Mouse (Mus musculus) kidney, postnatal 10 days (tissue): ENCODE measurements around the gene Cmip.
A peak's percentile ranks its signal among the peaks of the same experiment; 100 is the strongest.

ENCODE experiments used
- DNase-seq: peaks from one replicate; pipeline ENCODE4 v3.0.0; 2021; ENCODE audit warnings: mixed read lengths

The Cmip gene

DNA sequence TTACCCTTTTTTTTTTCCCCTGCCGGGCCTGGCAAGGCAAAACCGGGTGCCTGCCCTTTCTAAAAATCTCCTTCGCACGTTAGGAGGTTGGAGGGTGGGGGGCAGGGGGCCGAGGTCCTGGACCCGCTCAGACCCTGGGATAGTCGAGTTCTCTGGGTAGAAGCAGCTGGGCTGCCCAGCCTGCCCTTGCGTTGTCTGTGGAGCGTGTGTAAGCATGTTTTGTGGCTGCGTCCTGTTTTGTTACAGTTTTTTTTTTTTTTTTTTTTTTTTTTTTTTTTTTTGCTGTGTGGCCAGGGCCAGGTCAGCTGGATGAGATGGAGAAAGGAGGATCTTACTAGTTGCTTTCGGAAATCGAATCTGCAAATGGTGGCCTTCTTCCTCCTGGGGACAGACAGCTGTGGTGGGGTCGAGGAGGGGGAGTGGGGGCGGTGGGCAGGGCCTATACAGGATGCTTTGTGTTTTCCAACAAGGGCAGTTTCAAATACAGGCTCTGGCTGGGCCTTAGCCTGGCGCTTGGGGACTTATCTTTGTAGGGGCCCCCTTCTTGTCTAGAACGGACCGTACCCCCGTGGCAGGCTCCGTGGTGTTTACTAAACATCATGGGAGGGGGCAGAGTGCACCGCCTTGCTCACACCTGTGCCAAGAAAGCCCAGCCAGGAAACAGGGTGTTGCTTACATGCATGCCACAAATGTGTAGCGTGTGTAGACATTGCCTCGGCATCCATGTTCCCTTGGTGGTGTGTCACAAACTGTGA lies 1.1 kb downstream of the Cmip start:
- peak; percentile 63 for DNase-seq

DNA sequence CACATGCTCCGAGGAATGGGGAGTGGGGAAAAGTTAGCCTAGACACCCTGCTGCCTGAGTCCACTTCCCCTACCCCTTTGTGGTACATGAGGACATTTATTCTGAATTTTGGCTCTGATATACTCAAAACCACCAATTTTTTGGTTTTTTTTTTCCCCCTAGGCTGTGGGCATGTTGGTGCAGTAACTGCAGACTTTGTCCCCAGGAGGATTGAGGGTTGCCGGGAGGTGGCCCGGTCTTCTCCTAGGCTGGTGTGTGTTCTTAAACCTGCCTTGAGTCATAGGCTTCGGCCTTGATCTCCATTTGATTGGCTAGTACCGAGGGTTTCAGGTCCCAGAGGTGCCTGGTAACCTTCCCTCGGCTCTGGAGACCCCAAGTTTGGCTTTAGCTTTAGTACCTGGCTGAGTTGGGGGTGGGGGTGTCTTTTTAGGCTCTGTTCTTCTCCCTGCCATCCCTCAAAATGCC lies 1.7 kb downstream of the Cmip start:
- DNase-seq, result peak; percentile 36

DNA sequence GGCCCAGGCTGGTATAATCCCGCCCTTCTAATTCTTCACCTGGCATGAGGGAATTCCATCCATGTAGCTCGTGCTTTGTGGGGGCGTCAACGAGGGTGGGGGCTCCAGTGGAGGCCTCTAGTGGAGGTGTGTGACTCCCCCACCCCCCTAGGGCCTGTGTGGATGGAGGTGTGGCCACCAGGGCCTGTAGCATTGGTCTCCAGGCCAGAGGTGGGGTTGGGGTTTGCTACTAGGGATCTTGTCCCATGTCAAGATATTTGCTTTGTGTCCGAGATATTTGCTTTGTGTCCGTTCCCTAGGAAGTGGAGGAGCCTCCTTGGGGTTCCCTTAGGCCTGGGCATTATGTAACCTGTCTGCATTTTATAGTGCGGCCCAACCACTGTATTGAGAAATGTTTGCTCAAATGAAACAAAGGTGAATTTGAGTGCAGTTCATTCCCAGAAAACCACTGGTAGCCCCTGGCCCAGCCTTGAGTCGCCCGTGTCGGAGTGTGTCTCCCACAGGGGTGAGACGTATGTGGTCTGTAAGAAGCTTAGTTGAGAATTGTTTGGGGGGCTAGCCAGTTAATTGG lies 2.7 kb downstream of the Cmip start:
- peak; percentile 78 for DNase-seq

DNA sequence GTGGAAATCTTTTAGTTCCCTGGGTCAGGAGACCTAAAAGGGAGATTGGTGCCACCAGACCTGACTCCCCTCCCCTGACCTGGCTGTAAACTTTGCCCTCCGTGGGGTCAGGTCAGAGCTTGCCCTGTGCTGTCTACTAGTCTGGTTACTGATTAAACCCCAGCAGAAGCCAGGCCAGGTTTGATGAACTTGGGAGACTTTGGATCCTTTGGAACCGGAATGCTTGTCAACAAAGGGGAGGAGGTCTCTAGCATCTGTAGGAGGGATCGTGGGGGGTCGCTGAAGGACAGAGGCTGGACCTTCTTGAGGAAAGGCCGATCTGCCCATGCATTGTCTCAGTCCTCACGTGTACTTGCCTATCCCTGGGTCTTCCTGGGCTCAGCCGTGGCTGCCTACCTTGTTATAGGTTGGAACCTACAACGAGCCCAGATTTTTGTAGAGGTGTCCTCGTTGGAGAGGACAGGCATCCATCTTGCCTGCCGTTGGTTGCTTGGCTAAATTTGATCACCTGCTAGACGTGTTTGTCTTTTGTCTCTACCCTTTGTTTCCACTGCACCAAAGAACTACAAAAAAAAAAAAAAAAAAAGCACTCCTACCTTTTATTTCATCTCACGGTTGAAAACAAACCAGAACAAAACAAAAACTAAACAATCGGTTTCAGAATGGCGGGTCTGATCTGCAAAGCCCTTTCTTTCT lies 3.5 kb downstream of the Cmip start:
- peak; percentile 79 for DNase-seq

DNA sequence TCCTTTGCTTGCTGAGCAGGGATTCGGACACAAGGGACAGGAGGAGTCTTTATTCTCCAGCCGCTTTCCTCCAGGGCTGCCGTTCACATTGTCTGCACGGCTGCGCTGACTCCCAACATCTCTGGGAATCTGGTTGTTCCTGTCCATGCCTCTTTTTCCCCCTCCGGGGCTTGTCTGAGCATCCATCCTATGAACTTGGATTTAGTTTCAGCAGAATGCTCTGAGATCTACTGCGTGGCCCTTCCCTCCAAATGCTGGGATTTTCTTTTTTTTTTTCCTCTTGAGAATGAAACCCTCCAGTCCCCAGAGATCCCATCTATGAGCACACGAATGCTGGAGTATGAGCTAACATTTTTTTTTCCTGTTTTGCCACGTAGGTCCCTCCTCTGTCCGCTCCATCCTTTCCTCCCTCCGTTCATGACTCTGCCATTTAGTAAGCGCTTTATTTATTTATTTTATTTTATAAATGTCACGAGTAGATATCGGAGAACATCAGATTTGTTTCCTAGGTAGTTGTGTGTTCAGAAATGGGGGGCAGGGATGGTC lies 4.1 kb downstream of the Cmip start:
- DNase-seq, result no peak

DNA sequence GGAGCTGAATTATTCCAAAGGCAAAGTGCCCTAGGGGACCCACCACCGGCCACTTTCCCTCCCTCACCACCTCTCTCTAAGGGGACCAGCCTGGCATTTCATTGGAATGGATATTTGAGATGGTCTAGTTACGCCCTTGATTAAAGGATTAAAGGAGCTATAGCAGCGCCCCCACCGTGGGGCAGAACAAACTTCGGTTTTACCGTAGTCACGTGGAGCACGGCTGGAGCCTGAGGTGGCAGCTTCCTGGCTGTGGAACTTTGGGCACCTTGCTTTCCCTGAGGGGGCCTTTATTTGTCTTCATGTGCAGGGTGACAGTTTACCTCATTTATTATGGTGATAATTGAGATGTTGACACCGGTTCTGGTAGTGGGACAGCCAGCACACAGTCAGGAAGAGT lies 4.8 kb downstream of the Cmip start:
- no peak for DNase-seq

DNA sequence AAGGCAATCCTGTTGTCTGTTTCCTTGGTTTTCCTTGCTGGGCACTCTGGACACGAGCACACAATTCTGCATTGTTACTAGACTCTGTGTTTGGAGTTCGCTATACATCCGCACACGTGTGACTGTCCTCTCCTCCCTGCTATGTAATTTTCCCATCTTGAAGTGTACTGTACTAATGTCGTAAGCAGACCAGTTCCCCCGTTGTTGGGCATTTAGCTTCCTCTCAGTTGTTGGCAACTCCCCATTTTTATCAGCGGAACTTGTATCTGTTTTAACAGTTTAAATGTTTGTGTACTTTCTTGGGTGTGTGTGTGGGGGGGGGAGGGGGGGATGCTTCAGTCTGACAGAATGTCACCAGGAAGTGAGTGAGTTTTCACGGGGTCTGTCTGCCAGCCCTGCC lies 5.8 kb downstream of the Cmip start:
- DNase-seq, result no peak

DNA sequence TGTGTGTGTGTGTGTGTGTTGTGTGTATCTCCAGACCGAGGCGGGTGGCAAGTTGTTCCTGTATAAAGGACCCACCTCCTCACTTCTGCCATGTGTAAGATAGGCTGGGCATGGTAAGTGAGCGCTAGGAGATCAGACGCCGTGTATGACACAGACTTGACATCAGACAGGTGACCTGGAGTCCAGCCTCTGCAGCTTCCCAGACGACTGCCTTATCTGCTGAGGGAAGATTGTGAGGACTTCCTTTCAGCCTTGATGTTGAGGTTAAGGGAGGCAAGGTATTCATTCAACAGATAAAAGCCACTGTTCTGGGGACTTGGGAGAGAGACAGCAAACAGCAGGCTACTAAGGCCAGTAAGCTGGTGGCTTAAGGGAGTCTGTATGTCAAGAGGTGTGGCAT lies 6.6 kb downstream of the Cmip start:
- no peak for DNase-seq

DNA sequence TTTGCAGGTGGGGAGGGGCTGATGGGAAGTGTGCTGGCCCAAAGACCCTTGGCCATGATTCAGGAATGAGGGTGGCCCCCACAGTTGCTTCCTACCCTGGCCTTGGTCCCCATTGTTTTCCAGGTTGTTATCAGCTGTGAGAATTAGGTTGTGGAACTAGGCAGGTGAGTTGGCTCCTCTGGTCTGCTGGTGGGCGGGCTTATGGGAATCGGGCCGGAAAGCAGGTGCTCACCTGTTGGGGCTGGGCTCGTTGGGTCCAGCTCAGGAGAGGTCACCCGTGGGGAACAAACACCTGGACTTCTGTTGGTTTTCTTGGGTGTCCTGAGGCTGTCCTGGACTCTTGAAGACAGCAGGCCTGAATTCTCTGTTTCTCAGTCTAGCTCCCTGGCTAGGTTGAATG lies 8.2 kb downstream of the Cmip start:
- no peak for DNase-seq

DNA sequence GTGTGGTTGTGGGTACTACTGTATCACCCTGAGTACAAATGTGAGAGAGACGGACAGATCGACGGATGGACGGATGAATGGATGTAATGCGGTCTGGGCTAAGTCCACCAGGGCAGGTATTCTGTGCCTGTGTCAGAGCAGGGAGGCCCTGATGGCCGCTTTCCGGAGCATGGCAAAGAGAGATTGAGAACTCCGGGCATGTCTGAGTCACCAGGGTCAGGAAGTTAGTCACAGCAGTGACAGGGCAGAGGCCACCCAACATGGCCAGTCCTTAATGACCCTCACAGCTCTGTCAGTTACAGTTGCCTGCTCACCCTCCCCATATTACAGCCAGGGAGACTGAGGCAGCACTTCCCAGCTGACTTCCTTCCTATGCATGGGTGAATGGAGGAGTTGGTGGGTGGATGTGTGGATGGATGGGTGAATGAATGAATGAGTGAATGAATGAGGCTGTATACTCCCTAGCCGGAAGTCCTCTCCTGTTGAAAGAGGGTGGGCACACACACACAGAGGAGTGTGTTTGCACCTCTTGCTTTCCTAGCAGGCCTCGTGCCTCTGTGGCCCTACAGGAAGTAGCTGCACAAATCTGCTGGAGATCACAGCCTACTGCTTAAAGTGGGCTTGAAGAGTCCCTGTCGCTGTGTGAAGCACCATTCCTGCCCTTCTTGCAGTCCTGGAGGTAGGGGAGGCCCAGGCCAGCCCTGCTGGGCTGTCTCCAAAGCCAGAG lies 10.7 kb downstream of the Cmip start:
- DNase-seq, result no peak

DNA sequence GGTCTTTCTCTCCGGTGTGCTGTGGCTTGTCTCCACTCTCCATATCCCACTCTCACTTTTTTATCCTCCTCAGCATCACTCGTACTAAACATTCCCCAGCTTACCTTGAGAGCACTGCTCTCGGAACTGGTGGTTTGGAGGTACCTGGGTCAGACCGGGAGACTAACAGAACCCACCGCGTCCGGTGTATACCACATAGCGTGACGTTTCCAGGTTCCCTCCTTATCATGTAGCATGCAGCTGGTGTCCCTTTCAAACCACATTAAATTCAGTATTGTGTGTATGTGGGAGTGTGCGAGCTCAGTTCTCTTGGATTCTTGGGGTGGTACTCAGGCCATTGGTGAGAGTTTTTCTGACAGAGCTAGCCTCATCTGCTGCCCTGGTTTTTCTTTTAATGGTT lies 21.4 kb downstream of the Cmip start:
- no peak for DNase-seq

DNA sequence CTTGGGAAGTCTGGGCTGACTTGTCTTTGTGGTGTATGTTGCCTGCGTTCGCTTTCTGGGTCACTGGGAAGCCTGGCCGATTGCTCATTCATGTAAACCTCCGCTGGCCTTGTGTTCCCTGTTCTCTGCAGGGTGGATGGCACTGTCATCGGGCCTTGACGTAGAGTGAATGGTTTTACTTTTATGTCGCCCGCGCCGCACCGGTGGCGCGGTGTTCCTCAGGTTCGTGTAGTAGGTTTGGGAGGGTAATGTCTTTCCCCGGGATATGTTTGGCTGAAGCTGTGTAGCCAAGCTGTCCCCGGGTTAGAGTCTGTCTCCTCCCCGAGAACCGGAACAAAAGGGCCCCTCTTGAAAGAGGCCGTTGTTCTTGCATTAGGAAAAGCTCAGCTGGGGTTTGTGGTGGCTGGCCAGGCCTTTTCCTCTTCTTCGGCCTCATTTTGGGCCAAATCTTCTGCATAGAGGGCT lies 21.8 kb downstream of the Cmip start:
- DNase-seq, result no peak

DNA sequence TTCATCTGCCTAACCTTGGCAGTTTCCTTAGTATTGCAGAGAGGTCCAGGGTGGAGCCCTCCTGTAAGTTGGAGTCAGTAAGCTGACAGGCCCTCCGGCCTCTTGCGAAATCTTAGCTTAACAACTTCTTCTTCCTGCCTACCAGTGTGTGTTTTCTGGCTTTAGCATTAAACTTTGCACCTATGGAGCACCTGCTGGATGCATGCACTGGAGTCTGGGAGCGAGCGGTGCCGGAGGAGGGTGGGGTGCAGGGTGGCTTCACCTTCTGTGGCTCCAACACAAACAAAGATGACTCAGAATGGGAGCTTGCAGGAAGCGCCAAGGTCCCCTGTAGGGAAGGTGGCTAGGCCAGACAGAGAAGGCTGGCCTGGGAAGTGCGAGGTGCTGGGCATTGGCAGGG lies 23.6 kb downstream of the Cmip start:
- peak; percentile 38 for DNase-seq

DNA sequence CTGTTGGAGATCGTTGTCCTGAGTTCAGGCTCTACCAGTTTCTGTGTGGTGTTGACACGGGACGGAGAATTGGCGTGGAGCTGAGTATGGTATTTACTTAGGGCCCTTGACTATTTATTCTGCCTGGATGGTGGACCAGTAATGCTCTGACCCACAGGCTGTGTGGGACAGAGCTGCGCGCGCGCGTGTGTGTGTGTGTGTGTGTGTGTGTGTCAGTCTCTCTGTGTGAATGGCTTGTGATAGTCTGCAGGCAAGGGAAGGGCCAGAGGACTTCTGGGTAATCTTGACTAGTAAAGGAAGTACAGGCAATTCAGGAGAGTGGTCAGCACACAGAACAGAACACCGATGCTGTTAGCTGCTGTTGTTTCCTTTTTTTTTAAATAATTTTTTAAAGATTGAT lies 24.8 kb downstream of the Cmip start:
- no peak for DNase-seq

DNA sequence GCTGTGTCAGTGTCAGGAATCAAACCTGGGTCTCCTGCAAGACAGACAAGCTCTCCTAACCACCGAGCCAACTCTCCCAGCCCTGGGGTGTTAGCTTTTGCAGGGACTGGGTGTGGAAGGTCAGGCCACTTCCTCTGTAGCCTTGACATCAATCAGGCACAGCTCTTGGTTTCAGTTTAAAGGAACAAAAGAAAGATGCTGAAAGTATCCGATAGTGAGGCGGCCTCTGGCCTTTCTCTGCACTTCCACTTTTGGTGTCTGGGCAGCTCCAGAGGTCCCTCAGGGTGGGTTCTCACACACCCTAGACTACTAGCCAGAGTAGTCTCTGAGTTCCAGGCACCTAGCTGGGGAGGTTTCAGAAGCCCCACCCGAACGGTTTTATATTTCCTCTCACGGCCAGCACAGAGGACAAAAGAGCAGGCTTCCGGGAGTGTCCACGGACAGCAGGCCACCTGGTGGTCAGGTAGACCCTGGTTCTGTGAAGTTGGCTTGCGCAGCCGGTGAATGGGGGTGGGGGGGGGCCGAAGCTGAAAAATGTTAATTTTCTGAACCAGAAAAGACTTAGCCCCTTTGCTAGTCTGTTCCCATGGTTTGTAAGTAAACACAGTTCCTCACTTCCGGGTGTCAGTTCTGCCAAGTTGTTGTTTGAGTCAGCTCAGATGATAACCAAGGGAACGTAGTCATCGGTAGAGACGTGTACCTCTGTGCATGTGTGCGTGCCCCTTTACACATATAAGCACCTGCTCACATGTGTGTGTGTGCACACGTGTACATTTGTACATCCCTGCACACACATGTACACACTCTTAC lies 25.5 kb downstream of the Cmip start:
- peak; percentile 49 for DNase-seq

DNA sequence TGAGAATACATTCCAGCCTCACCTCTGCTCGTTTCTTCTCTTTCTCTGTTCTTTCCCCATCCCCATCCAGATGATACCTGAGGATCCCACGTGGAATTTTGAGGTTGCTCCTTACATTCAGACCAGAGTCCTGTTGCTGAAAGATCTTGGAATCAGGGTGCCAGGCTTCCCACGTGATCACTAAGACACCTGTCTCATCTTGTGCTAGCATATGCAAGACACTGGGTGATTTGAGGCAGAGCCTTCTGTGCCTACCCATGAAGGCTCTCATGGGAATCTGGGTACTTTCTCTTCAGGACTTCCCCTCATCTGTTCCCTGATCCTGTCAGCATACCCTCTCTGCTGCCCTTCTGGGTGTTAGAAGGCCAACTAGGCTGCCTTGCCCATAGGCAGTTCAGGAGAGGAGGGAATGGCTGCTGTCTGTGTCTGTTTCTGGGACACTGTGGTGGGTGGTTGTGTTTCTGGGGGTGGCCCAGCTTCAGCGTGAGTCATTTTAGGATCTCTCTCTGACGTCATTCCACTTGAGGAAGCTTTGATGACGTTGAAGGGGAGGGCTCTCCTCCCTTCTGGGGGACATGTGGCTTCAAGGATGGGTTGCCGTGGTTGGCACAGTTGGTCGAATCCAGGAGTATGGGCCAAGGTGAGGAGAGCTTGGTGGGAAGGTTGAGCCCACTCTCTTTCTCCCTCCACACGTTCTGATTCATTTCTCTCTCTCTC lies 28.1 kb downstream of the Cmip start:
- no peak for DNase-seq

DNA sequence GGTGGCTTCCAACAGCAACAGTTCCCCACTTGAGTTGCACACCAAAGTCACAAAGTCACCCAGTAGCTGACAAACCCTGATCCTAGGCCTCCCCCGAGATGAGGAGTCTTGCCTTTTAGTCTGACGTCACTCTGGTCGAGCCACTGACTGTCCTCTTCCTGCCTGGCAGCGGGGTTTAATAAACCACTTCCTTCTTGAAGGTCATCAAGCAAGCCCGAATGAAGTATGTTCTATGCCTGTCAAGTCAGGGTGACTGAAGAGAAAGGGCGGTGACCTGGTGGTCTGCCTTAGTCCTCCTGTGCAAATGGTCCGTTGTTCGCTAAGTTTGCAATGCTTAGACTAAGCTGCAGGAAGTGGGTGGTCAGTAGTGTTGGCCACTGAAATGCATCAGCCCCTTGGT lies 31.1 kb downstream of the Cmip start:
- no peak for DNase-seq

DNA sequence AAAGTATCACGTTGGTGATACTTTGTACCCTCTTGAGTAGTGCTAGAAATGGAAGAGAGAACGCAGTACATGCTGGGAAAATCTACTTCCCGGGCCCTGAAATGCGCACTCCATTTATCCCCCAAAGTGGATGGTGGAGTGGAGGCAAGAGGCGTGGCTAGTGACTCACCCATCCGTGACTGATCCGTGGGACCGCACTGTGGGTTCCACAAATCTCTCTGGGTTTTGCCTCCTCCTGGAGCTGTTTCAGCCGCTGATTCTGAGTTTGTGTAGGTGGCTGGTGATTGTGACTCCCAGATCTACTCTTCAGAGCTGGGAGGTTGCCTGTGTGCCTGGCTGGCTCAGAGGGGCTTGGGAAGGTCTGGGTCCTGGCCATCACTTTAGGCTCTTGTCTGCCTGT lies 32.2 kb downstream of the Cmip start:
- DNase-seq, result no peak

DNA sequence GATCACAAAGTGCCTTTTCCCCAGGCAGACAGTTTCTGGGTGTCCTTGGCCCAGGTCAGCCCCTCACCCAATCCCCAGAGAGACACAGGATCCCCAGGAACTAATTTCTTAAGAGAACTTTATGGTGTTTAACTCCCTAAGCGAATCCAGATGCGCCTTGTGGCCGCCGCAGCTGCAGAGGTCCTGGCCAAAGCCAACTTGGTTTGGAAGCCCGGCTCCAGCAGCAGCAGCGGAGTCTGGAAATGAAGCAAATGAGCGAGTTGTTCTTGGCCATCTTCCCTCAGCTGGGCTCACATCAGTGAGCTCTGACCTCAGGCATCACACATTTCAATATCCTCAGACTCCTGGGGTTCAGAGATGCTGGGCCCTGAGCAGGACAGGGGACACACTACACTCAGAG lies 33.6 kb downstream of the Cmip start:
- DNase-seq, result peak; percentile 63

DNA sequence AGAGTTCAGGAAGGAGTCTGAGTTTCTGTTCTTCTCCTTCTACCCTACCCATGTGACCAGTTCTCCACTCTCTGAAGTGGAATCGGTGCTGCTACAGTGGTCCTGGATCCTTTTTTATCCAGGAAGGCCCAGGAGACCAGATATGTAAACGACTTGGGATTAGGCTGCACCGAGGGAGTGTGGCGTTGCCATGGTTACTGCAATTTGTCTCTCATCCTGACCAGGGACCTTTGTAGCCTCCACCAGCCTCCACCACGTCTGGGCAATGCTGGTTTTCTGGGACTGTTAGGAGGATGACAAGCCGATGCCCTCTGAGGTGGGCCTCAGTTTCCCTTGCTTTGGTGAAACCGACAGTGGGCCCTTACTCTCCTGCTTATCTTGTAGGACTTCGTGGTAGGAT lies 35.4 kb downstream of the Cmip start:
- DNase-seq, result no peak

DNA sequence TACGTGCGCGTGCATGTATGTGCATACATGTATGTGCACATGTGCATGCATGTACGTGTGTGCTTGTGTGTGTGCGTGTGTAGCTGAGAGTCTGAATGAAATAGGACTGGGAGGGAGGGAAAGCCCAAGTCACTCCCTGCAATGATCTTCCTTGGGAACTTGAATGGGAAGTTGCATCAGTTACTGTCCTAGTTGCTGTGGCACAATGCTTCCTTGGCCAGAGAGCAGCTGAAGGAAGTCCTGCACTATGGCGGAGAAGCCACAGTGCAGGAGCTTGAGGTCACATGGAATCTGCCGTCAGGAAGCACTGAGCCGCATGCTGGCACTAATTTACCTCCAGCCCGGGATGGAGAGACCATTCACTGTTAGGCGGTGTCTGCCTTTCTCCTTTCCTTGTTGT lies 37.9 kb downstream of the Cmip start:
- DNase-seq, result no peak
